Mouse (Mus musculus): ENCODE data around the gene Enox2. TPM values are rescaled to one million over a fixed set of nuclear protein-coding genes. Genes with fewer than 3 reads are reported as not detected.

Enox2 gene
- polyA plus RNA-seq (2014; fragmentation: Nextera tagmentation; extraction: Ambion mirVana) = 8.6 and 9.6 TPM in 2 replicates

DNA sequence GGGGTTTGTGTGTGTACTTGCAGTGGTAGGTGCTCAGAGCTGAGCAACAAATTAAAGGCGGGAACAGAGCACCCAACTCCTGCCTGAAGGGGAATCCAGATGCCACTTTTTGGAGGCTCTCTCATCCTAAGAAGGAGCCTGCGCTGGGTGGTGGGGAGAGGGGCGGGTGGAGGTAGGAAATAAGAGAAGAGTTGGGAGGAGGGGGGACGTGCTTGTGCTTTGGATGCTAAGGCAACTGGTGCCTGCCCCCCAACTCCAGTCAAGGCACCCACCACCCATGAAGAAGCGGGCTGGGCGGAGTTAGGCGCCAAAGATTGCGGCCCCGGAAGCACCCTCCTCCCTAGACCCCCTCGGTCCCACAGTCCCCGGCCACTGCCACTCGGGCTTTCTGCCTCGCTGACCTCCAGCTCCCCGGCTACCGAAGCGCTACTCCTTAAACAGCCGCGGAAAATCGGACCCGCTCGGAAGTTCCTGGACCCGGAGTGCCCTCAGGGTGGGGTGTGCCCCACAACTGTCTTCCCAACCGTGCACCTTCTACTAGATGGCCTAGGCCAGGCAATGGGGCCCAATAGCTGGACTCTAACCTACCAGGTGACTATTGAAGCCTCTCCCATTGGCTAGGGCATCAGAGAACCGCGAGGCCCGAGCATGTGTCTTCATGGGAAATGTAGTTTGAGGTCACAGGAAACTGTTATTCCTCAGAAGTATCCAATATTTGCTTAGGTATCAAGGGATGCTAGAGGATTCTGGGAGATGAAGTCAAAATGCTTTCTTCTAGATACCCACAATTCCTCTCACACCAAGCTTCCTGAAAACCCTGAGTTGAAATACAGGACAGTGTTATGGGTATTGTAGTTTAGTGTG lies at the start of gene Enox2:
Gene Enox2 (minus strand): TSS at position 560 of the 864 bp plus-strand sequence.
- WGBS = 17% methylated on average over 23 of the region's 26 CpGs

DNA sequence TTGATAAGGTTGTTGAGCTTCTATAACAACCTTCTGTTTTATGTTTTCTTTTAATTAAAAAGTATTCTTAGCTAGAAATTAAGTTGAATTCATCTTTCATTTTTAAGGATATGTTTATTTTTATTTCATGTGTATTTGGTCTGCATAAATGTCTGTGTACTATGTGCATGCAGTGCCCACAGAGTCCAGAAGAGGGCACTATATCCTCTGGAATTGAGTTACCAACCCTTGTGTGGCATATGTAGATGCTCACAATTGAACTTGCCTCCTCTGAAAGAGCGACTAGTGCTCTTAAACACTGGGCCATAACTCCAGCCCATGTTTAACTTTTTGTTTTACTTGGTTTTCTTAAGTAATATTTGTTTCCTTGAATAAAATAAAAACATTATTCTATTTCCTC lies 21.4 kb upstream of the Enox2 start:
- Histone ChIP-seq H3K9ac (no peak overlapping the region), H3K36me3 (replicated peaks; ENCODE audit: control insufficient read depth, insufficient read depth) (no peaks in the 10 kb centered on the region), H3K4me2 (replicated peaks) (no peak overlapping the region), H3K4me3 (replicated peaks; ENCODE audit: low read length) (no peak overlapping the region), H3K27ac (no peak overlapping the region), H3K4me1 (replicated peaks; ENCODE audit: control insufficient read depth, insufficient read depth, low read length) (no peaks in the 10 kb centered on the region), H3K9me3 (ENCODE audit: control insufficient read depth, low read length) (no peaks in the 10 kb centered on the region), H3K27me3 (ENCODE audit: control insufficient read depth, insufficient read depth, low read length) (no peaks in the 10 kb centered on the region)
- WGBS = 54% methylated on average over 1 of the region's 1 CpGs
- DNase-seq (ENCODE audit: low spot score) (peak; percentile 60), ATAC-seq (ENCODE audit: low FRiP score) (no peak)

More for the DNA sequence above, at the start of gene Enox2:
- H3K4me3 ChIP-seq (replicated peaks; ENCODE audit: low read length) = peak within 1 kb of the TSS; percentile 53
- H3K27me3 ChIP-seq (ENCODE audit: control insufficient read depth, insufficient read depth, low read length) = no peaks in the 10 kb centered on the region
- no peaks in the 10 kb centered on the region for H3K9me3 ChIP-seq (ENCODE audit: control insufficient read depth, low read length)
- ATAC-seq (ENCODE audit: low FRiP score) (peak; percentile 100), DNase-seq (ENCODE audit: low spot score) (peak; percentile 83)
- H3K4me1 ChIP-seq (replicated peaks; ENCODE audit: control insufficient read depth, insufficient read depth, low read length) = no peaks in the 10 kb centered on the region
- peak within 1 kb of the TSS; percentile 65 for H3K9ac ChIP-seq
- peak within 1 kb of the TSS; percentile 62 for H3K4me2 ChIP-seq (replicated peaks)
- H3K27ac ChIP-seq = peak within 1 kb of the TSS; percentile 78; the same call in 1 of the 2 replicates
- H3K36me3 ChIP-seq (replicated peaks; ENCODE audit: control insufficient read depth, insufficient read depth) = no peaks in the 10 kb centered on the region

DNA sequence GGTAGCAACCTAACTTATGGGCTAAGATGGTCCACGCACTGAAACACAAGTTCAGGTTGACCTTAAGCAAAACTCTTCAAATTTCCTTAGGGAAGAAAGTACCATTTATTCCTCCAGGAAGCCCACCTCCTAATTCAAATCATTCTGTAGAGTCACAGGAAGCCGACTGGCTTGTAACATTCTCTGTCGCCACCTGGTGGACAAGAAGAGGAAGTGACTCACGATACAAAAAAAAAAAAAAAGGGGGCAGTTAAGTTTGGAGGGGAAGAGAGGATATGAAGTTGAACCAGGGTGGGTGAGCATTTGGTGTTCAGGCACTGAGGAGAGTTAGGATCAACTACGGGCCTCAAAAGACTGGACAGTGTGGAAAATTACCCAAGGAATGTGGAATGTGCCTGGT lies 18.6 kb upstream of the Enox2 start:
- WGBS = 17% methylated on average over 5 of the region's 5 CpGs
- Histone ChIP-seq H3K36me3 (replicated peaks; ENCODE audit: control insufficient read depth, insufficient read depth) (no peaks in the 10 kb centered on the region), H3K4me2 (replicated peaks) (no peak overlapping the region), H3K9ac (no peak overlapping the region), H3K27me3 (ENCODE audit: control insufficient read depth, insufficient read depth, low read length) (no peaks in the 10 kb centered on the region), H3K27ac (no peak overlapping the region), H3K4me1 (replicated peaks; ENCODE audit: control insufficient read depth, insufficient read depth, low read length) (no peaks in the 10 kb centered on the region), H3K9me3 (ENCODE audit: control insufficient read depth, low read length) (no peaks in the 10 kb centered on the region), H3K4me3 (replicated peaks; ENCODE audit: low read length) (no peak overlapping the region)
- DNase-seq (ENCODE audit: low spot score) (peak; percentile 50), ATAC-seq (ENCODE audit: low FRiP score) (no peak)

DNA sequence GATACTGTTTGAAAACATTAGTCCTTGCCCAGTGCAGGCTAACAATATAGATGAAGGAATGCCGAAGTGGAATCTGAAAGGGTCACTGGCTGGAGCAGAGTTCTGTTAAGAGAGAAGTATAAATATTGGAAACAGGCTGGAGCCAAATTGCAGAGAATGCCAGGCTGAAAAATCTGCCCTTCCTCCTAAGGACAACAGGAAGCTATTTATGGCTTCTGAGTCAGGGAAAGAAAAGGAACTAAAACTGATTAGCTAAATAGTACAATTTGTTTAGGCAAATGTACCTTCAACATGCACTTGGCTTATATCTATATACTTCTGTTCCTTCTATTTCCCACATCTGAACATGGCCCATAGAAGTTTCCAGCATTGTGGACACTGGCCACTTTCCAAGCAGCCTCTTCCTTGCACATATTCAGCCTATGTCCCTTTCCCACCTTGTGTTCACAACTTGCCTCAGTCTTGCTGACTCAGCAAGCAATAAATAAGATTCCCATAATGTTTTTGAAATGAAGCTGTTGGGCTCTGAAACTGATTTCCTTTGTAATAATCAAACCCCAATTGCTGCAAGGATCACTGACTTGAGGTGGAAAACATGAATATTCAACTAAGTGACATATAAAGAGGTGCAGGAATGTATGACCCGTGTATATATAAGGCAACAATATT lies 8.0 kb downstream of the Enox2 start:
- no peak overlapping the region for H3K4me3 ChIP-seq (replicated peaks; ENCODE audit: low read length)
- H3K27me3 ChIP-seq (ENCODE audit: control insufficient read depth, insufficient read depth, low read length) = no peaks in the 10 kb centered on the region
- H3K27ac ChIP-seq = no peak overlapping the region
- H3K9me3 ChIP-seq (ENCODE audit: control insufficient read depth, low read length) = no peaks in the 10 kb centered on the region
- no peak overlapping the region for H3K9ac ChIP-seq
- ATAC-seq (ENCODE audit: low FRiP score) (no peak), DNase-seq (ENCODE audit: low spot score) (no peak)
- 78% methylated on average over 2 of the region's 2 CpGs for WGBS
- H3K36me3 ChIP-seq (replicated peaks; ENCODE audit: control insufficient read depth, insufficient read depth) = no peaks in the 10 kb centered on the region
- H3K4me2 ChIP-seq (replicated peaks) = no peak overlapping the region
- H3K4me1 ChIP-seq (replicated peaks; ENCODE audit: control insufficient read depth, insufficient read depth, low read length) = no peaks in the 10 kb centered on the region

DNA sequence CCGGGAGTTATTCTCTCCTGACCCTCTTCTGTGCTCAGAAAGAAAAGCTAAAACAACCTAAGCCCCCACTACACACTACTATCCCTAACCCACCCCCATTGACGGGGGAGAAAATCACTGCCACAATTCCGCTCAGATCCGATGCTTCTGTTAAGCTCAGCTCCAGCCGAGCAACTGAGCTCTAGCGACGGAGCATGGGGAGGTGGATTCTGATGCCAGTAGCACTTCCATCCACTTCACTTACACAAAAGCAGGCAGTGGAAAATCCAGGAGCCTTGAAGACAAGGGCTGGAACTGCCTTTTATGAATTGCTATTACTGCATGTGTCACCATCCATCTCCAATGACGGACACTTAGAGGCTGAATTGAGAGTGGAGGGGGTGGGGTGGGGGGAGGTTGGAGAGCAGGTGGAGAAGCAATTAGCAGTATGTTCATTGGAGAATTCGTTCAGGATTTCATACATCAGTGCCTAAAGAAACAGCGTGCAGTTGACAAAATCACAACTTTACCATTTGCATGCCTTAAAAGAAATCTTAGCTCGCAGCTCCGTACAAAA lies 14.5 kb downstream of the Enox2 start:
- Histone ChIP-seq H3K4me2 (replicated peaks) (peak overlapping the region; percentile 47), H3K9me3 (ENCODE audit: control insufficient read depth, low read length) (no peaks in the 10 kb centered on the region), H3K36me3 (replicated peaks; ENCODE audit: control insufficient read depth, insufficient read depth) (no peaks in the 10 kb centered on the region), H3K9ac (peak overlapping the region; percentile 34; the same call in 1 of the 2 replicates), H3K4me1 (replicated peaks; ENCODE audit: control insufficient read depth, insufficient read depth, low read length) (no peaks in the 10 kb centered on the region), H3K4me3 (replicated peaks; ENCODE audit: low read length) (peak overlapping the region; percentile 23), H3K27me3 (ENCODE audit: control insufficient read depth, insufficient read depth, low read length) (no peaks in the 10 kb centered on the region), H3K27ac (peak overlapping the region; percentile 54)
- ATAC-seq (ENCODE audit: low FRiP score) (peak; percentile 55; the same call in 1 of the 2 replicates), DNase-seq (ENCODE audit: low spot score) (no peak)
- WGBS = 35% methylated on average over 12 of the region's 12 CpGs

DNA sequence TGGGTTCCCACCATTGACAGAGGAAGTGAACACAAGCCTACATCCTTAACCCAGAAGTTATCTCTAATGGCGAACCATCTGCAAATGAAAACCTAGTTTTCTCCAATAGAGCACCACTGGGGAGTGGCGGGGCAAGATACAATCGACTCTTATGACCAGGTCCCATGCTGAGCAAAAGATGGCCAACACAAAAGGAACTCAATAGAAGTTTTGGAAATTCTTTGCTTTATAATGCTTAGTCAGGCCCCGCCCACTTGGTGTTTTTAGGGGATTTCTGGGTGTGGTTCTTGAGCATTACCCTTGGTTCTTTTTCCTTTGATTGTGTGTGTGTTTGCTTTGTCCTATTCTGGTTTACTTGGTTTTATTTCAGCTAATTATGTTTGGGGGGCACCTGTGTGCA lies 37.2 kb downstream of the Enox2 start:
- Histone ChIP-seq H3K36me3 (replicated peaks; ENCODE audit: control insufficient read depth, insufficient read depth) (no peaks in the 10 kb centered on the region), H3K4me1 (replicated peaks; ENCODE audit: control insufficient read depth, insufficient read depth, low read length) (no peaks in the 10 kb centered on the region), H3K9me3 (ENCODE audit: control insufficient read depth, low read length) (no peaks in the 10 kb centered on the region), H3K9ac (no peak overlapping the region), H3K4me2 (replicated peaks) (no peak overlapping the region), H3K27me3 (ENCODE audit: control insufficient read depth, insufficient read depth, low read length) (no peaks in the 10 kb centered on the region), H3K4me3 (replicated peaks; ENCODE audit: low read length) (no peak overlapping the region), H3K27ac (no peak overlapping the region)
- no peak for DNase-seq (ENCODE audit: low spot score)
- no peak for ATAC-seq (ENCODE audit: low FRiP score)
- 89% methylated on average over 4 of the region's 4 CpGs for WGBS

DNA sequence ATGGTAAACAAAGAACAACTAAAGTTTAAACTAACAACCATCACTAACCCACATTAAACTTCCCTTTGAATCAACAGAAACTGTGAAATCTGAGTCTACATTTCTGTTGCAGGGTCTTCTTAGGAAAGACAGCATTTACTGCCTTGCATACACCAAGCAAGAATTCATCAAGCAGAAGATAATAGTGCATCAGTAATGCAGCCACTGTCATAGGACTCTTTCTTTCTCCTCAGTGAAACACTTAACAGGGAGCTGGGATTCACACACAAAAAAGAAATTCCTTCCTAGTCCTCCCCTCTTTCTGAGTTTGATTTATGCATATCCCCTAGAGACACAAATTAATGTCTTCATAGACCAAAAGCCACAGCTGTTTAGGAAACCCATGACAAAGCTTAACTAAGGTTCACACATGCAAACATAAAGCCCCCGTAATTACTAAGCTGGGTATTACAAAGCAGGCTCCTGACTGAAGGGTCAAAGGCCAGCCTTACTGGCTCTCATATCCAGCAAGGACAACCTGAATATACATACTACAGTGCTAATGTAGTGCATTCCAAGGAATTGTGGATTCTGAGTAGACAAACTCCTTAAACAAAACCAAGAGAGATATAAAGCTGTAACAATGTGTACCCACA lies 62.1 kb downstream of the Enox2 start:
- no peaks in the 10 kb centered on the region for H3K36me3 ChIP-seq (replicated peaks; ENCODE audit: control insufficient read depth, insufficient read depth)
- no peak overlapping the region for H3K9ac ChIP-seq
- no peaks in the 10 kb centered on the region for H3K27me3 ChIP-seq (ENCODE audit: control insufficient read depth, insufficient read depth, low read length)
- H3K4me1 ChIP-seq (replicated peaks; ENCODE audit: control insufficient read depth, insufficient read depth, low read length) = no peaks in the 10 kb centered on the region
- 37% methylated on average over 1 of the region's 1 CpGs for WGBS
- no peak for ATAC-seq (ENCODE audit: low FRiP score)
- H3K4me2 ChIP-seq (replicated peaks) = no peak overlapping the region
- no peak overlapping the region for H3K4me3 ChIP-seq (replicated peaks; ENCODE audit: low read length)
- H3K27ac ChIP-seq = no peak overlapping the region
- no peaks in the 10 kb centered on the region for H3K9me3 ChIP-seq (ENCODE audit: control insufficient read depth, low read length)
- no peak for DNase-seq (ENCODE audit: low spot score)

DNA sequence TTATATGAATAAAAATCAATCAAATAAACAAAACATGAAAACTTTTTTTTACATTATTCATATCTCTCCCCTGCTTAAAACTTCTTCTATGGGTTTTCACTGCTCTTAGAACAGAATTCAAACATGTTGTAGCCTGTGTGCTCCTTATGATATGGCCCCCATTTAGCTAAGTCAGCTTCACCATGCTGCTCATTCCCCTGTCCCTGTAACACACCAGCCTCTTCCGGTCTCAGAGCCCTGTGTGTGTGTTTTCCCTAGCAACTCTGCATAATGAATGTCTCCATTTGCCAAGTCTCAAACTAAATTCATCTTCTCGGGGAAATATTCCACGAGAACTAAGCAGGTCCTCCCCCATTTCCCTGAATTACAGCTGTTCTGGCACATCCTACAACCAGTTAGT lies 71.6 kb downstream of the Enox2 start:
- ATAC-seq (ENCODE audit: low FRiP score) (no peak), DNase-seq (ENCODE audit: low spot score) (no peak)
- Histone ChIP-seq H3K27ac (no peak overlapping the region), H3K4me2 (replicated peaks) (no peak overlapping the region), H3K36me3 (replicated peaks; ENCODE audit: control insufficient read depth, insufficient read depth) (no peaks in the 10 kb centered on the region), H3K9me3 (ENCODE audit: control insufficient read depth, low read length) (no peaks in the 10 kb centered on the region), H3K4me3 (replicated peaks; ENCODE audit: low read length) (no peak overlapping the region), H3K4me1 (replicated peaks; ENCODE audit: control insufficient read depth, insufficient read depth, low read length) (no peaks in the 10 kb centered on the region), H3K27me3 (ENCODE audit: control insufficient read depth, insufficient read depth, low read length) (no peaks in the 10 kb centered on the region), H3K9ac (no peak overlapping the region)
- 70% methylated on average over 3 of the region's 3 CpGs for WGBS

DNA sequence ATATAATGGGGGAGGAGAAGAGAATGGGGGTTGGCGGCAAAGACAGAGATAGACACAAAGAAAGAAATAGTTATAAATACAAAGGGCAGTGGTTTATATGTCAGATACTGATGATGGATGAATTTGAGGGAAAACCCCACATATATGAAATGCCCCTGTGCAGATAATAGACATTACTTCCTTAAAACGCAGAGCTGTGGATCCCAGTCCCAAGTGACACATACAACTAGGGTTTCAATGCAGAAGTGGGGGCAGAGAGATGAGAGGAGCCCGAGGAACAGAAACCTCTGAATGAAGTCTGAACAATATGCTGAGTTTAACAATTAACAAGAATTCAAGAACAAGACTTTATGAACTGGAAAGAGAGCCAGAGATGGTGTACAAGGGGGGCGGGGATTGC lies 91.7 kb downstream of the Enox2 start:
- DNase-seq (ENCODE audit: low spot score) = no peak
- H3K4me3 ChIP-seq (replicated peaks; ENCODE audit: low read length) = no peak overlapping the region
- no peak overlapping the region for H3K4me2 ChIP-seq (replicated peaks)
- no peak overlapping the region for H3K9ac ChIP-seq
- H3K36me3 ChIP-seq (replicated peaks; ENCODE audit: control insufficient read depth, insufficient read depth) = no peaks in the 10 kb centered on the region
- H3K27me3 ChIP-seq (ENCODE audit: control insufficient read depth, insufficient read depth, low read length) = no peaks in the 10 kb centered on the region
- WGBS = 53% methylated on average over 4 of the region's 4 CpGs
- ATAC-seq (ENCODE audit: low FRiP score) = no peak
- no peak overlapping the region for H3K27ac ChIP-seq
- H3K4me1 ChIP-seq (replicated peaks; ENCODE audit: control insufficient read depth, insufficient read depth, low read length) = no peaks in the 10 kb centered on the region
- no peaks in the 10 kb centered on the region for H3K9me3 ChIP-seq (ENCODE audit: control insufficient read depth, low read length)
